ENCODE assay signal across 8 mouse cellular contexts in the genomic region with DNA sequence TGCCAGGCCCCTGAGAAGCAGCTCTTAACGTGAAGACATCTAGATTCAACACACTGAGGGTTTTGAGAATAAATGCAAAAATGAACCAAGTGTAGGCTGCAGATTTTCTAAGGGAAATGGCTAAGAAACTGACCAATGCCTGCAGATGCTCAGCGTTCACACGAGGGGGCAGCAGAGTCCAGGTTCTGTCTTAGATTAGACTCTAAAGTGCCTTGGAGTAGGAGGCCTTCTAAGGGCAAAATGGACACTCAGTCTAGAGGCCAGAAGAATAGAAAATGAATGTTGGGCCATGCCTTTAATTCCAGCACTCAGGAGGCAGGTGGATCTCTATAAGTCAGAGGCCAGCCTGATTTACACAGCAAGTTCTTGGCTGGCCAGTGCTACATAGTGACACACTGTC. TPM values are rescaled to one million over a fixed set of nuclear protein-coding genes. Genes with fewer than 3 reads are reported as not detected.
DNase-seq lines count a peak whose midpoint lies in the region; ATAC-seq and TF ChIP-seq lines count a peak whose summit lies in the region.

No protein-coding gene starts in this region.

- WGBS in midbrain, embryonic 11.5 days = under 1% methylated on average over 3 of the region's 3 CpGs

- H3K9me3 ChIP-seq in ES-Bruce4 (replicated peaks; ENCODE audit: control insufficient read depth, insufficient read depth, low read length, poor library complexity, severe bottlenecking) = no peaks in the 10 kb centered on the region
- no peaks in the 10 kb centered on the region for H3K9me3 ChIP-seq in midbrain, embryonic 11.5 days (ENCODE audit: control insufficient read depth, low read length)

- TF ChIP-seq EP300 in ES-Bruce4 (IDR thresholded peaks at IDR 0.05; ENCODE audit: insufficient read depth, low read depth, low read length) = no peak

- TF ChIP-seq CTCF in ES-Bruce4 (IDR thresholded peaks at IDR 0.05; ENCODE audit: low read depth, low read length) = peak; percentile 87
- TF ChIP-seq CTCF in bone marrow macrophage, adult 2 months (IDR thresholded peaks at IDR 0.05; ENCODE audit: low read depth, low read length) = peak; percentile 79

- TF ChIP-seq POLR2A in ES-Bruce4 (IDR thresholded peaks at IDR 0.05; ENCODE audit: insufficient read depth, low read length) = no peak
- no peak for TF ChIP-seq POLR2A in bone marrow macrophage, adult 2 months (IDR thresholded peaks at IDR 0.05; ENCODE audit: borderline replicate concordance, low read depth, low read length)

- no peak overlapping the region for H3K9ac ChIP-seq in ES-Bruce4 (ENCODE audit: low read depth, poor library complexity, severe bottlenecking)
- no peak overlapping the region for H3K9ac ChIP-seq in midbrain, embryonic 11.5 days (ENCODE audit: low read length)

- ATAC-seq in erythroblast, adult 5-6 weeks (replicated peaks; ENCODE audit: low FRiP score, poor library complexity, severe bottlenecking) = peak; percentile 80
- no peak; the same call in 1 of the 2 replicates for ATAC-seq in midbrain, embryonic 11.5 days (ENCODE audit: low FRiP score)

- no peak overlapping the region for H3K4me2 ChIP-seq in midbrain, embryonic 11.5 days

- no peak overlapping the region for H3K27ac ChIP-seq in ES-Bruce4 (ENCODE audit: insufficient read depth, low read length)
- no peak overlapping the region for H3K27ac ChIP-seq in bone marrow macrophage, adult 2 months (ENCODE audit: insufficient read depth, low read depth, low read length)
- H3K27ac ChIP-seq in midbrain, embryonic 11.5 days (ENCODE audit: low read depth, low read length) = no peak overlapping the region

- H3K4me3 ChIP-seq in ES-Bruce4 (ENCODE audit: low read depth, low read length) = no peak overlapping the region
- no peak overlapping the region for H3K4me3 ChIP-seq in bone marrow macrophage, adult 2 months (ENCODE audit: insufficient read depth, low read length)
- no peak overlapping the region for H3K4me3 ChIP-seq in midbrain, embryonic 11.5 days (ENCODE audit: low read depth, low read length)

- H3K36me3 ChIP-seq in ES-Bruce4 (ENCODE audit: control insufficient read depth, insufficient read depth, low read length, poor library complexity, severe bottlenecking) = no peaks in the 10 kb centered on the region
- H3K36me3 ChIP-seq in midbrain, embryonic 11.5 days (ENCODE audit: control insufficient read depth, insufficient read depth, low read length) = no peaks in the 10 kb centered on the region

- peak; percentile 43 for DNase-seq in layer of hippocampus, adult 11-12 months (ENCODE audit: low spot score)
- no peak for DNase-seq in layer of hippocampus, adult 9-10 months (ENCODE audit: low spot score)
- DNase-seq in kidney, postnatal 36 days = peak; percentile 30 to 59
- DNase-seq in midbrain, embryonic 11.5 days (ENCODE audit: low spot score, missing footprints) = peak; percentile 92
- peak; percentile 38 to 43 for DNase-seq in thymus, postnatal 36 days

- H3K27me3 ChIP-seq in ES-Bruce4 (ENCODE audit: control insufficient read depth, insufficient read depth, low read length, poor library complexity, severe bottlenecking) = no peaks in the 10 kb centered on the region
- no peaks in the 10 kb centered on the region; the same call in 1 of the 2 replicates for H3K27me3 ChIP-seq in midbrain, embryonic 11.5 days (ENCODE audit: control insufficient read depth, insufficient read depth, low read length)

- H3K4me1 ChIP-seq in ES-Bruce4 (ENCODE audit: control insufficient read depth, insufficient read depth, low read length) = no peaks in the 10 kb centered on the region
- no peaks in the 10 kb centered on the region for H3K4me1 ChIP-seq in bone marrow macrophage, adult 2 months (ENCODE audit: control insufficient read depth, insufficient read depth, low read length)
- no peaks in the 10 kb centered on the region for H3K4me1 ChIP-seq in midbrain, embryonic 11.5 days (ENCODE audit: control insufficient read depth, insufficient read depth, low read length)

RNA-seq across cellular contexts. Expression of a gene that starts 15.5 kb away (rescaled TPM):
- polyA plus RNA-seq in ES-Bruce4 (2011; ENCODE audit: insufficient read depth, insufficient read length, low read depth, missing spikeins) = 15.2 and 16.1 TPM in 2 replicates
- 14.9 and 18.9 TPM in 2 replicates for polyA plus RNA-seq in bone marrow macrophage, adult 2 months (2012; ENCODE audit: insufficient read depth, insufficient read length, missing spikeins)
- total RNA-seq in erythroblast, adult 5-6 weeks (2015; ENCODE audit: low replicate concordance) = 128 and 178 TPM in 2 replicates
- 253 and 303 TPM in 2 replicates for total RNA-seq in erythroblast, adult 5-6 weeks (2017; ENCODE audit: low replicate concordance)
- 4.5 and 4.8 TPM in 2 replicates for polyA plus RNA-seq in midbrain, embryonic 11.5 days (2014; fragmentation: Nextera tagmentation; extraction: Ambion mirVana)

RNA-seq across cellular contexts. Expression of a gene that starts 17.6 kb away (rescaled TPM):
- not detected in 2 replicates for polyA plus RNA-seq in ES-Bruce4 (2011; ENCODE audit: insufficient read depth, insufficient read length, low read depth, missing spikeins)
- polyA plus RNA-seq in bone marrow macrophage, adult 2 months (2012; ENCODE audit: insufficient read depth, insufficient read length, missing spikeins) = not detected in 2 replicates
- total RNA-seq in erythroblast, adult 5-6 weeks (2015; ENCODE audit: low replicate concordance) = not detected in 2 replicates
- not detected in 2 replicates for total RNA-seq in erythroblast, adult 5-6 weeks (2017; ENCODE audit: low replicate concordance)
- polyA plus RNA-seq in midbrain, embryonic 11.5 days (2014; fragmentation: Nextera tagmentation; extraction: Ambion mirVana) = not detected in 2 replicates

RNA-seq across cellular contexts. Expression of a gene that starts 59.4 kb away (rescaled TPM):
- 32.8 and 33.4 TPM in 2 replicates for polyA plus RNA-seq in ES-Bruce4 (2011; ENCODE audit: insufficient read depth, insufficient read length, low read depth, missing spikeins)
- 9.7 and 10.6 TPM in 2 replicates for polyA plus RNA-seq in bone marrow macrophage, adult 2 months (2012; ENCODE audit: insufficient read depth, insufficient read length, missing spikeins)
- 0.21 TPM in 1 of 2 replicates, not detected in the other for total RNA-seq in erythroblast, adult 5-6 weeks (2015; ENCODE audit: low replicate concordance)
- 0.84 TPM in 1 of 2 replicates, not detected in the other for total RNA-seq in erythroblast, adult 5-6 weeks (2017; ENCODE audit: low replicate concordance)
- polyA plus RNA-seq in midbrain, embryonic 11.5 days (2014; fragmentation: Nextera tagmentation; extraction: Ambion mirVana) = not detected in 2 replicates

Comparison
In these comparisons a context has a peak if more than half of its experiments do, and no peak if none do; other contexts are left out.
1. RNA of a gene that starts 59.4 kb away (polyA plus RNA-seq): 32.8 to 33.4 TPM in ES-Bruce4 and 9.7 to 10.6 TPM in bone marrow macrophage, adult 2 months; not detected in midbrain, embryonic 11.5 days; every median in the first group is over 10 times any median in the second.